Mouse (Mus musculus) stomach, postnatal 0 days (tissue): ENCODE measurements around the gene Rft1.

ENCODE experiments used
- CTCF ChIP-seq: IDR thresholded peaks from 2 replicates; pipeline ENCODE4 v1.5.1; 2016; ENCODE audit warnings: antibody characterized with exemption, low read depth, mild to moderate bottlenecking, moderate library complexity
- EP300 ChIP-seq: optimal IDR thresholded peaks from 2 replicates; pipeline ENCODE3; 2016; ENCODE audit warnings: antibody characterized with exemption

DNA sequence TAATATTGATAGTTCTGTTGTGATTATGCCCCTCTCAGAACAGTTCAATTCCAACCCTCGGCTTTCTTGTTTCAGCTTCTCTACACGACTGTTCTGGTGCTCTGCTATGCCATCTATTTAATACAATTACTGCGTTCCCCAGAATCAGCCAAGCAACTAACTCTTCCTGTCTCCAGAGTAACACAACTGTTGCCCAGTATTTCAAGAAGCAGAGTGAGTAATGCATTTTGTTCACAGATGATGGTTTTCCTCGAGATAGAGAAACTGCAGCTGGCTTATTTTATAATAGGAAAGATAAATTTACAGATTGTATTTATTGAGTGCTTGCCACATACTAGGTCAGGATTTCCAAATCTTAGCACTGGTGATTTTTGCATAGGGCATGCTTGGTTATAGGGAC is 12.4 kb downstream of the Rft1 start:
- no peak for TF ChIP-seq CTCF
- no peak for TF ChIP-seq EP300
